Mouse (Mus musculus) adrenal gland (tissue): ENCODE results near the gene Kxd1.

Source experiments
- intact Hi-C: fragments of 180-260 bp; cut with DNase I; formaldehyde crosslinking; loops from one replicate; pipeline ENCODE4 v1.15.1; 2025
- long read RNA-seq, 2 experiments: library from polyadenylated mRNA; unstranded; transcript quantifications; one replicate each; pipeline ENCODE4 v2.0.0; 2020; ENCODE audit warnings: borderline replicate concordance in 1 of 2; ENCODE audit not compliant: insufficient replicate concordance in 1 of 2

The Kxd1 gene
- long read RNA-seq, experiment 1, transcript Kxd1-201 (5 exons, 1,216 nt), result major isoform, 46 of 75 reads
- long read RNA-seq, experiment 1, partial matches to known transcripts, result 11 of 75 reads
- long read RNA-seq, experiment 1, other reads (novel, unspliced or antisense), result 16 of 75 reads
- long read RNA-seq, experiment 2, transcript Kxd1-201 (5 exons, 1,216 nt), result major isoform, 52 of 71 reads
- long read RNA-seq, experiment 2, partial matches to known transcripts, result 13 of 71 reads
- long read RNA-seq, experiment 2, other reads (novel, unspliced or antisense), result 4 of 71 reads

DNA sequence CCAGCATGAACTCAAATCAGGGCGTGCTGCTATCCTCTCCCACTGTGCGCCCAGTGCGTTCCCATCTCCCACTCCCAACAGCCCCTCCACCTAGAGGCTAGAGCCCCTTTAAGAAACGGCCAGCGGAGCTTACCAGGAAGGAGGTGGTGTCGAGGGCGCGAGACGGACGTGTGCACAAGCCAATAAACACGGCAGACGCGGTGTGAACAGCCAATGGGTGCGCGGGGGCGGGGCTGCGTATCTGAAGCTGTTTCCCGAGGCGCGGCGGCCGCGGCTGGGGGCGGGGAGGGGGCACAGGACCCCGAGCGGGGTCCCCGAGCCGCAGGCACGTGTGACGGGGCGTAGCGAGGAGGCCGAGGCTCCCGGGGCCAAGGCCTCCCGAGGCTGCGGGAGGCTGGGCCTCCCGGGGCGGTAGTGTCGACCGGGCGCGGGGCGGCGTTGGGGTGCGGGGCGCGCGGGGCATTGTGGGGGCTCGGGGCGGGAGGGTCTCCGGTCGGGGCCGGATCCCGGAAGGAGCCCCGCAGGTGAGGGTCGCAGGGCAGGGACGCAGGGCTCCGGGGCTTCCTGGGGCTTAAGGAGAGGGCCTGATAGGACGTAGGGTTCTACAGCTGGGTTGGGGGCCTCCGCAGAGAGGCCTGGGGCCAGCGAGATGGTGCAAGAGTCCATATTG is at the start of gene Kxd1, which contains the start of gene Fkbp8:
Gene Kxd1, minus strand, starts transcription at position 445 of the 670 bp plus-strand sequence.
Gene Fkbp8, plus strand, starts transcription at position 213 of the 670 bp plus-strand sequence.
- intact Hi-C loops, result no loop called here

DNA sequence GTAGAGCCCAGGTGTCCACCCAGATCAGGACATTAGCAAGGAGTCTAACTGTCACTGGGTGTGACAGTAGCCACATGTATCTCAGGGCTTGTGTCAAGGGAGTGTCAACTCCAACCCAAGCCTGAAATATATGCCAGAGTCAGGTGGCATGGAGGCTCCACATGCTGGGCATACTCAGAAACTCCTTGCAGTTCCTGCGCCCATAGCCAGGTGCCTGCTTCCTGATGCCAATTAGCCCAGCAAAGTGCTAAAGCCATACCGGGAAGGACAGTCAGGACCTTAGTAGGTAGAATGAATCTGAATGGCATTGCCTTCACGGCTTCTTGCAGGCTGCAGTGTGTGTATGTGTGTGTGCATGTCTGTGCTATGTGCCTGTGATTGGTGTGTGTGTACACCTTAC is 49.5 kb upstream of the Kxd1 start:
- intact Hi-C loops, result no loop called here

DNA sequence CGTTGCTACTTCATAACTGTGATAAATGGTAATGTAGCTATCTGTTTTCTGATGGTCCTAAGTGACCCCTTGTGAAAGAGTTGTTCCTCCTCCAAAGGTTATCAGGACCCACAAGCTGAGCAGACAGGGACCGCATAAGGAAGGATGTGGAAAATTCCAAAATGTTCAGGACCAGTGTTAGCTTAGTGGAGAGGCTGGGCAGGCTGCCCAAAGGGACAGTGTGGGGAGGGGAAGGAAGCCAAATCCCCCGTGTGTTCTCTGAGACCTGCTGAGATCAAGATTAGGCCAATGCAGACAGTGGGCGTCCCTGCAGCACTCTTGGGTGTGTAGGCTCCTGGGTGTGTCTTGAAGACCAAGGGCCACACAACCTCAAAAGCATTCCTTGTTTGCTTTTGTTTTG is 47.2 kb upstream of the Kxd1 start:
- intact Hi-C loops, result no loop called here

DNA sequence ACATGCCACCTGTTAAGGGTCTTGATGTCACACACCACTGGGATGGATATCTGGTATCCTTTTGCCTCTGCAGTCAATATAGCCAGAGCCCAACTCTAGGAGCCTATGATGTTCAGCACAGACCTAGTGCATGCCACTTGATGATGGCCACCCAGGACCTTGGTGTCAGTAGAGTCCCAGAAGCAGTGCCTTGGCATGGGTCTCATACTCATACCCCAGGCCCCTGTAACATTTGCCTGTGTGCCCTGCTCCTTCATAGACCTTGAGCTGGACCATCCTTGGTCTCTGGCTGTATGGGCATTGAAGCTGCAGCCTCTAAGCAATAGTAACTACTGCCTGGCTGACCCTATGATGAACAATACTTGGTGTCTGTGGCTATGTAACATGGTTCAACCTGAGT is 46.5 kb upstream of the Kxd1 start:
- intact Hi-C loops, result no loop called here

DNA sequence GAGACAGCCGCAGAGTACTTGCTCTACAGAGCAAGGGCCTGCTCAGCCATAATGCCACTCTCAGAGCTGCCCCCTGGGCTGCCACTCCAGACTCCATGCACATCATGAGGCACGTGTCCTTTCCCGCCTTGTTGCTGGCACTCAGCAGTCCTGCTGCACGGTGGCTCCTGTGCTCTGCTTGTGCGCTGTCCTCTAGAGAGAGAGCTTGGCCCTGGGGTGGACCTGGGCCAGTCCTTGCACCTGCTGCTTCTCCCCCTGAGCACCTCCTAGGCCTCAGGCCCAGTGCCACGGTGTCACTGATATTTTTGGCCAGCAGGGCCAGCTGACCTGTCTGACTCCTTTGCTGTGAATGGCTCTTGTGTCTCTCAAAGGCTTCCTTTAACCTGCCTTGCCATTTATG is 43.2 kb upstream of the Kxd1 start:
- intact Hi-C loops, result no loop called here

DNA sequence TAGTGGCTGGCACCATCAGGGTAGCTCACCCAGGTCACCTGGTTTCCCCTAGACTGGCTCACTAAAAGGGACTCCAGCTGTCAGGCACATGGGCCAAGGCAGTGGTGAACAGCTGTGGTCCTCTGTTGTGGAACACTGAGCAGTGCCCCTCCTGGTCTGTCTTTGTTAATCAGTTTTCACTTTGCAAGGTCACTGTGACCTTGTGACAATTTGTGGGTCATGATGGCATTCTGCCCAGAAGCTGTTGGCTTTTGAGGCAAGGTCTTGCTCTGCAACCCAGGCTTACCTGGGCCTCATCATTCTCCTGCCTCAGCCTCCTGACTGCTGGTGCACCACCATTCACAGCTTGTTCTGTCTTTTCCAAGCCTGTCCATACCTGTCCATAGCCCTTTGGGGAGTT is 42.6 kb upstream of the Kxd1 start:
- intact Hi-C loops, result no loop called here

DNA sequence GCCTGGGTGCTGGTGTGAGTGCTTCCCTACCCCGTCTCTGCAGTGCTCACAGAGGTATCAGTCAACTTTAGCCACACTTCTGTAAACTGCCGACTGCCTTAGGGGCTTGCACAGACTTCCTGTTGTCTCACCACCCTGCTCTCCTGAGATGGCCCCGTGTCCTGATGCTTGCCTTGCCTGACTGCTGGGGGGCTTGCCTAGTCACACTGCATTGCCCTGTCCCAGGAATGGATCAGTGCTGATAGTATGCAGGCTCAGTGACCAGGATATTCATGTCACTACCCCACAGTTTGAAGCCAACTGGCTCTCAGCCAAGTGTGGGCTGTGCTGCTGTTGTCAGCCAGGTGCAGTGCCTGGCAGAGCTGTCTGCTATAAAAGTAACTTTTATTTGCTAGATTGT is 37.8 kb upstream of the Kxd1 start:
- intact Hi-C loops, result no loop called here

DNA sequence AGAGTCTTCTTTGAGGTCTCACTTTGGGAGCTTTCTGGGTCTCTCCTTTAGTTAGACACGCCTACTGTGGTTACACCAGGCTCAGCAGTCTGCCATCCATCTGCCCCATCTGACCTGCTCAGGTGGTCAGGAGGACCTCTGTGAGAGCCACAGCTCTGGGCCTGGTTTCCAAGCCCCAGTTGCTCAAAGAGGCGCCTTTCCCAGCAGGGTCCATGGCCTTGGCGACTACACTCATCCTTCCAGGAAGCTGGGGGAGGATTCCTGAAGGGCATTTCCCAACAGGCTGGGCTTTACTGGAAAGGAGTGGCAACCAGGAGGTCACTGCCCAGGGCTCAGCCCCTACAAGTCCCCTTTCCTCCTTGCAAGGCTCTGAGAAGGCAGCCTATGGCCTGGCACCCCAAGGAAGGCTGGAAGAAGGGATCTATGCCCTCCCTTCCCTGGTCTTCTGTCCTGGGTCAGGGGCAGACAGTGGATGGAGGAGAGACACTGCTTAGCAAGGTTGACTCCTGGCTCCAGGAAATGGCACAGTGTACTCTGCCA is 37.0 kb upstream of the Kxd1 start:
- intact Hi-C loops, result no loop called here

DNA sequence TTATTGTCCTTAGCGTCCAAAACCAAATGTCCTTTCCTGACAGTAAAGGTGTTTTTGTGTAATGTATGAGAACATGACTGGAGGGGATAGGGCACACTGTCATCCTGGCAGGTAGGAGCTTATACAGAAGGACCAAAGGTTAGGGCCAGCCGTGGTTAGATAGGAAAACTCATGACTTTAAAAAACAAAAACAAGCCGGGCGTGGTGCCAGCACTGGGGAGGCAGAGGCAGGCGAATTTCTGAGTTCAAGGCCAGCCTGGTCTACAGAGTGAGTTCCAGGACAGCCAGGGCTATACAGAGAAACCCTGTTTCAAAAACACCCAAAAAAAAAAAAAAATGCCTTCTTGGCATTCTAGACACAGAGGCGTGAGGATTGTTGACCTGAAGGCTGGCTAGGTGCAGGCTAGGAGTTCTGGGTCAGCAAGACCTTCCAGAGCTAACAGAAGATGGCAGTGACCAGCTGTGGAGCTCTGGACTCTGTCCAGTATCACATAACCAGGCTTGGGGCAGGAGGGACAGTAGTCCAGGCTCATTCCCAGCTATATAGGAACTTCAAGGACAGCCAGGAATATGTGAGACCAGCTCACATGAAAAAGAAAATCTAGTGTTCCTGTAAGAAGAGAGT is 36.1 kb upstream of the Kxd1 start:
- intact Hi-C loops, result no loop called here

DNA sequence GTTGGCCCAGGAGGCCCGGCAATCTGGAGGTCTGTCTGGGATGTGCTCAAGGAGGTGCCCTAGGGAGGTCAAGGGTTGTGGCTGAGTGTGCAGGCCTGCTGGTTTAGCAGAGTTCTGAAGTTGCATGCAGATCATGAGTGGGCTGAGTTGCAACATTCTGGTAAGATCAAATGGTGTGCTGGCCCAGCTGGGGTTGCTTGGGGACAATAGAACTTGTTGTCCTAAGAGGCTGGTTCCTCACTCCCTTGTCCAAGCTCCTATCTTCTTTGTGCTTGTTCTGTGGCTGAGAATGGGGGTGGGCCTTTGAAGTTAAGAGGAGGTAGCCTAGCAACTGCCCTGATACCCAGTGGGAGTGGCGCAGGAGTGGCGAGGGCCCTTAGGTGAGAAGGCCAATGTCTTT is 35.0 kb upstream of the Kxd1 start:
- intact Hi-C loops, result no loop called here

DNA sequence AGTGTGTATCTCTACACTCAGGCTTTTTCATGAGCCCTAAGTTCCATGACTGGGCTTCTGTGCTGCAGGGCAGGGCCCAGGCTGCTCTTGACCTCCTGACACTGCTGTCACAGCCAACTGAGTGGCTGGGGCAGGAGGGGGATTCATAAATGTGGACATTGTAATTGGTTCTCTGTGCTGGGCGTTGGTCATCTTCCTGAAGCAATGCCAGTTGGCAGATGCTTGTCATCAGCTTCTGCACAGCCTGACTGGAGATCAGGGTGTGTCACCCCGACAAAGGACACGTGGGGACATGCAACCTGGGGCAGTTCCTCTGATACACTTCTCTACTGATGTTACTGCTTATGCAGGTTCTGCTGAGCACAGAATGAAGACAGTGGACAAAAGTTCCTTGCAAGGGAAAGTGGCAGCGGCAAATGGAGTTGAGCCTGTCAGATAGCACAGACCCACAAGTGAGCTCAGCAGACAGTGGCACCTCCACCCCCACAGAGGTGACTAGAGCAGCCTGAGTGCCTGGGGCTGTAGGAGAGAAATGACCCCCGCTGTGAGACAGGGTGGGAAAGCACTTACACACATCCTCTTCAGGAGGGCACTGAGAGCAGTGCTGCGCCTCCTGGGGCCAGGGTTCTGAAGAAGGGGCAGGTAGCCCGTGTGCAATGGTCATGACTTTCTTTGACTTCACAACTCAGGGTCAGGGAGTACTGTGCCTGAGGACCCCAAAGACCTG is 34.2 kb upstream of the Kxd1 start:
- intact Hi-C loops, result loop anchor here (2.0 kb wide), 1 partner anchor 23 kb away; no protein-coding TSS in a partner anchor

DNA sequence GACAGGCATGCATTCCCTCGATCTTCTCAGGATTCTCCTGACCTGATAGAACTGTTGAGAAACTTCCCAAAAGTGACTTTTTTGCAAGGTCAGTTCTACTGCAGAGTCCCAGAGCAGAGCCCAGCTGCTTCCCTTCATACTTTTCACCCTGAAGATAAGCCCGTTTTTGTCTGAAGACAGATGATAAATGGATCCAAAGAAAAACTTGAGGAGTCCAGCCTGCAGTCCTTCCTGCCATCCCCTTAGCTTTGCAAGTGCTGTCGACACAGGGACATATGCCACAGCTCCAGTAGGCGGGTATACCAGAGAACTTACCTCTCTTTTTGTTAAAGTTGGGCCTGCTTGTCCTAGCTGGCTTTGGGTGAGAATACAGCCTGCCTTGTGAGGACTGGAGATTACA is 33.6 kb upstream of the Kxd1 start:
- intact Hi-C loops, result loop anchor here (2.0 kb wide), 1 partner anchor 23 kb away; no protein-coding TSS in a partner anchor

DNA sequence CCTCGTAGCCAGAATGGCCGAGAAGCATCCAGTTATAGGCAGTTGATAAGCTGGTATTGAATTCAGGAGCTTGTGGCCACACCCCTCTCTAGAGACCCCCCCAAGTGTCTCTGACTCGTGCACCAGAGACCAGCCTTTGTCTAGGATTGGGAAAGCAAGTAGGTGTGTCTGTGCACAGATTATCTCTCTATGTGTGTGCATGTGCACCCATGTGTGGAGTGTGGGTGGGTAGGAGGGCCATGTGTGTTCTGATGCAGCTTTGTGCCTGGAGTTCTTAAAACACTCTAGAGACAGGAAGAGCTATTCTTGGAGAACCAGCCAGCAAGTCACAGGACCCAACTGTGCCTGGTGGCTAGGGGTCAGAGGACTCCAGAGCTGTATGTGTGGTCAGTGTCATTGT is 32.8 kb upstream of the Kxd1 start:
- intact Hi-C loops, result loop anchor here (2.0 kb wide), 1 partner anchor 24 kb away; no protein-coding TSS in a partner anchor

DNA sequence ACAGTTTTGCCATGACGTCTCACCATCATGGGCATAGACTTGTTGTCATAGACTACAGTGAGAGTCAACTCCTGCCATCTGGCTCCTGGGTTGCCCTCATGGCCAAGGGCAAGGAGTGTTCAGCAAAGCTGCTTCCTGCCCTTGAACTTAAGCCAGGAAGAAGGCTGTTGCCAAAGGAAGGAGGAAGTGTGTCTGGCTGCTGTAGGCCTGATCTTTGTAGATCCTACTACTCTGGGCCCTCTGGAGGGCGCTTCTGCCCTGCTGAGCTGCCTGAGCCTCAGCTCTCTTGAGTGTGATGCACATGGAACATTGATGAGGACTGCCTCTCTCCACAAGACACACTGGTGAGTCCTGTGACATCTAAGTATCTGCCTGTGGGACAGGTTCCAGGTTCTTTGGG is 32.3 kb upstream of the Kxd1 start:
- intact Hi-C loops, result loop anchor here (2.0 kb wide), 1 partner anchor 25 kb away; no protein-coding TSS in a partner anchor

DNA sequence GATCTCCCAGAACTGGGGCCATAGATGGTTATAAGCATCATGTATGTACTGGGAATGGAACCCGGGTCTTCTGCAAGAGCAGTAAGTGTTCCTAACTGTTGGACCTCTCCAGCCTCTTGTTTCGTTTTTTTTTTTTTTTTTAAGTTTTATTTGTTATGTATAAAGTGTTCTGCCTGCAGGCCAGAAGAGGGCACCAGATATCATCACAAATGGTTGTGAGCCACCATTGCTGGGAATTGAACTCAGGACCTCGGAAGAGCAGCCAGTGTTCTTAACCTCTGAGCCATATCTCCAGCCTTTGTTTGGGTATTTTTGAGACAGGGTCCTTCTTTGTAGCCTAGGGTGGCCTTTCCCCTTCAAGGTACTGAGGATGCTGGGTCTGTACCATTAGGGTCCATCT is 31.2 kb upstream of the Kxd1 start:
- intact Hi-C loops, result no loop called here

DNA sequence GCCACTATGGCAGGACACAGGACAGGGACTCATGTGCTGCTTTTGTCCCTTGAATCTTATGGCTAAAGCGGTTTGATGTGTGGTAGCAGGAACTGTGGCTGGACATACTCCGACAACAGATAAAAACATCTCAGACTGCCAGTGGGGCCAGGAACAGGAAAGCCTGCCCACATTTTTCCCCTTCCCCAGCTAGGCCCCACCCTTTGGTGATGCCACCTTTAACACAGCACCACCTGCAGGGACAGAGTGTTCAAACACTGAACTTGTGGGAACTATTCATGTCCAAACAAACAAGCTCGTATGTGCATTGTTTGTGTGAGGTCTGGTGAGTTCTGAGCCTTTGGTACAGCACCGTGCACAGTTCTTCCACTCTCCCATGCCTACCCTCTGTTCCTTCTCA is 30.6 kb upstream of the Kxd1 start:
- intact Hi-C loops, result no loop called here

DNA sequence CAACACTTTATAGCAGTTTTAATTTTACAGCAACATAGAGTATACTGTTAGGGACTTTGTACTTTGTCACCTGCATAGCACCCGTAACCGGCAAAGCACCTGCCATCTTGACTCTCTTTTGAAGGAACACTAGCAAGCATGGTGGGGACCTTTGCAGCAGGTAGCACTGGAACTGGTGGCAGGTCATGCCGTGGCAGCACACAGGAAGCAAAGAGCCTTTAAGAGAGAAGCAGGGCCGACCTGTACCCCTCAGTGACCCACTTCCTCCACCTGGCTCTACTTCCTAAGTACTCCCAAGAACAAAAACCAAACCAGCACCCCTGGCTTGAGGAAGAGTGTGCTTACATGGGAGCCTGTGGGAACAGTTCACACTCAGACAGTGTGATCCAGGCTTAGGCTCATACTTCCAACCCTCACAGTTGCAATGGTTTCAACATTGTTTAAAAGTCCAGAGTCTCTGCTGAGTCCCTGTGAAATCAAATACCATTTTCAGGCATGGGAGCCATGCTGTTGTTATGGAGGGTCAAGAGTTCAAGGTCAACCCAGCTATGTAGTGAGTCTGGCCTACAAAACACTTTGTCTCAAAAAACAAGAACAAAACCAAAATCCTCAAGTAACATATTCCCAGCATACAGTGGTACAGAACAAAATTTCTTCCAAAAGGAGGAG is 27.5 kb upstream of the Kxd1 start:
- intact Hi-C loops, result no loop called here

DNA sequence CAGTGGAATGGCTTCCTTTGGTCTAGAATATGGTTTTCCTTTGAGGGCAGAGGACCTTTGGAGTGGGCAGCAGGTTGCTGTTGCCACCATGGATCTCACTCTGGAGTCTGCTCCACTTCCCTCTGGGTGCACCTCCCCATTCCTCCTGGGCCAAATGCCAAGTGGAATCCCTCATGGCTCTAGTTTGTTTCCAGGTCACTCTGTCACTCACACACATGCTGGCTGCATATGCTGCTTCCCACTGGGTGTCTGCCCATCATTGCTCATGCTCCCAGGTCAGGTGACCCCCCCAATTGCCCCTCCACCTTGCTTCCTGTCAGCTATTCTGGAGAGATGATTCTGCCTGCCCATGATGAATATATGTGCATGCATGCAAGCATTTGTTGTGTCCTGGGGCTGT is 26.0 kb upstream of the Kxd1 start:
- intact Hi-C loops, result loop anchor here (5.0 kb wide), 1 partner anchor 34 kb away; no protein-coding TSS in a partner anchor

DNA sequence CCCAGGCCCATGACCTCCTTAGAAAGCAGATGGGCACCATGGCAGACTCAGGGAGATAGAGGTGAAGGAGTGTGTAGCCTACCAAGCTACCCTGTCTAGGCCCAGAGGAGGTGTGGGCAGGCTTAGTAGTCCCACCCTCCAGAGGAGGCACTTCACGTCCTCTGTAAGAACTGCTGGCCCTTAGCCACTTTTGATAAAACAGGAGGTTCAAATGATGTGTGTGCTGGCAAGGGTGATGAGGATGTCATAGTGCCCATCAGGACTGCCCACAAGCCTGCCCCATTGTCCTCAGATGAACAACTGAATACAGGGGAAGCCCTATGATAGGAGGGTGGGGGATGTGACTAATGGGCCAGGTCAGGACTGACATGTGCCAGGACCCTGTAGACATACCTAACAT is 25.1 kb upstream of the Kxd1 start:
- intact Hi-C loops, result loop anchor here (5.0 kb wide), 1 partner anchor 34 kb away; no protein-coding TSS in a partner anchor

DNA sequence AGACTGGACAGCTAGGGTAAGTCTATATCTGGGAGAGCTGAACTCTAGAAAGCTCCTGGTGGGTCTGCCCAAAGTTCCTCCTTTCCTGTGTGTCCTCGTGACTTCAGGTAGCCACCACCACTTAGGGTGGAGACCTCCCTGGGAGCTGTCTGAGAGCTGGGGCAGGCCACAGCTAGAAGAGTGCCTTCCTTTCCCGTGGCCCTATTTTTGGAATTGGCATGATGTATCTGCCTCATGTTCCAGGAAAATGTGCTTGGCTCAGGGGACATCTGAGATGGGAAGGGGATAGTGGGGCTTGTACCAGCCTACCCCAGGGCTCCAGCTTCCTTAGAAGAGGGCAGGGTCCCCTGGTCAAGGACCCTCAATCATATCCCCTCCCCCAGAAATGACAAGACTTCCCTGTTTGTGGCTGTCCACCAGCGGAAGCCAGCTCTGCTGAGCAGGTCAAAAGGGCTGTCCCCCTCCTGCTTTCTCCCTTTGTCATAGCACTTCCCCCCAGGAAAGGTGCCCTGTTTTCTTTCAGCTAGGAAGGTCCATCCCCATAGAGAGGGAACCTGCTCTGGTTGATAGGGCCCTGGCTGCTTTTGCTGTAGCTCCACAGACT is 23.9 kb upstream of the Kxd1 start:
- intact Hi-C loops, result loop anchor here (5.0 kb wide), 1 partner anchor 36 kb away; no protein-coding TSS in a partner anchor
